Mouse (Mus musculus): Measurements from ENCODE around the gene Cmtm3.
"Not testable (repeated sequence)": the region's sequence is repeated elsewhere in the genome, so short reads cannot be mapped to it uniquely, and the experiment has no call there.

Cmtm3 gene

DNA sequence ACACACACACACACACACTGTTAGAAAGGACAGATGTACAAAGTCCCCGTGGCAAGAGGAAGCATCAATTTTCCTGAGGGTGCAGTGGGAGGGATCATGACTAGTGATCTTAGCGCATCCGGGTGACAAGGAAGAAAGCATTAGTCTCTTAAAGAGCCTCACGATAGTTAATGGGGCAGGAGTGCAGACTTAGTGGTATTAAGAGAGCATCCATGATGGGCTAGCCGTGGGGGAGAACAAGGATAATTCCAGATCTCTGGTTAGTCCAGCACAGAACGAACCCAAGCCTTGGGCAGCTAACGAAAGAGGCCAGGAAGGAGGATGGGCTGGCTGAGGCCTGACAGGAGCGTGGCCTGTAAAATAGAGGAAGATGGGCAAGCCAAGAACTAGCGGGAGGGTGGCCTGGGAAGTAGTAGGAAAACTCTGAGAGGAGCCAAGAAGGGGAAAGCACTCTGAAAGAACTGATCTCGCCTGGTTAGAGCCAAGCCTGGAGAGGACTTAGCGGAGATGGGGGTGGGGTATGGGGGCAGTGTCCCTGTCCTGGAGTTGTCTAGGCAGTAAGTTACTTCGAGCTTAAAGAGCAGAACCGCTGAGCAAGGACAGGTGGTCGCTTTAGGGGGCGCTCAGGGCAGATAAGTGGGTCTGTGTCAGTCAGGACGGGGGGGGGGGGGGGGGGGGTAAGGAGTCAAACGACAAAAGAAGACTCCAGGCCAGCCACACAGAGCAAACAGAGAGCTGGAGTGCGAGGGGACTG is at the start of gene Cmtm3:
Gene Cmtm3, plus strand, starts transcription at position 182 of the 754 bp plus-strand sequence.
- no peak for DNase-seq (ENCODE audit: low spot score)

DNA sequence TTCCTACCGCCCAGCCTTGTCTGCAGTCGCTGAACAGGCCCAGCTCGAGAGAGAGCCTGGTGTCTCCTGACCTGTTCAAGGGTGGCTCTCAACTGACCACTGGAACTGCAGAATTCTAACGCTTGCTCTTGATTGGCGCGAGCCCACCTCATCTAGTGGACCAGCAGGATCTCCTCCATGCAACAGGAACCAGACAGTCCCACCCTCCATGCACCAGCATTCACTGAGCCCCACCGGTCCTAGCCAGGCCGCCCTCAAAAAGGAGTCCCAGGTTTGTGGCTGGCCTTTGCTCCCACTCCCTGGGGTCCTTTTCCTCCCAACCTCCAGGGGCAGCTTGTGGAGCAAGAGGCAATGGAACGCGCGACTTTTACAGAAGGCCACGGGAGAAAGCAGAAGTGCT is 46.1 kb upstream of the Cmtm3 start, which contains the start of gene Cmtm2a:
Gene Cmtm2a, minus strand, starts transcription at position 101 of the 400 bp plus-strand sequence.
- not testable (repeated sequence) for DNase-seq (ENCODE audit: low spot score)

GRCm38 (mm10) chr8:104294396-104294795 is 44.8 kb upstream of the Cmtm3 start:
- no peak for DNase-seq (ENCODE audit: low spot score)

DNA sequence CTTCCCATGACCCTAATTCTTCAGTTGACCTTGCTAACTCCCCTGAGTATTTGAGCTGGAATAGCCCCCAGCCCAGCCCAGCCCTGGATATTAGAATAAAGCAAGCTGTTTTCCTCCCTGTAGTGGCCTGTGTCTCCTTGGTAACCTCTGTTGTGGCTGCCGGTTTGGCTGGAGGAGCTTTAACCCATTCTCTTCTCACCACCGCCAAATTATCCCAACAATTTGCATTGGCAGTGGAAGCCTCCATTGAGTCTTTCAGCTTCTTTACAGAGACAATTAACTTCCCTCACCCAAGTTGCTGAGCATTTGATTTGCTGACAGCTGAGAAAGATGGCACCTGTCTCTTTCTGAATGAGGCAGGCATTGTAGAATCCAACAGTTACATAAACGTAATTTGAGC is 37.6 kb upstream of the Cmtm3 start:
- not testable (repeated sequence) for DNase-seq (ENCODE audit: low spot score)

DNA sequence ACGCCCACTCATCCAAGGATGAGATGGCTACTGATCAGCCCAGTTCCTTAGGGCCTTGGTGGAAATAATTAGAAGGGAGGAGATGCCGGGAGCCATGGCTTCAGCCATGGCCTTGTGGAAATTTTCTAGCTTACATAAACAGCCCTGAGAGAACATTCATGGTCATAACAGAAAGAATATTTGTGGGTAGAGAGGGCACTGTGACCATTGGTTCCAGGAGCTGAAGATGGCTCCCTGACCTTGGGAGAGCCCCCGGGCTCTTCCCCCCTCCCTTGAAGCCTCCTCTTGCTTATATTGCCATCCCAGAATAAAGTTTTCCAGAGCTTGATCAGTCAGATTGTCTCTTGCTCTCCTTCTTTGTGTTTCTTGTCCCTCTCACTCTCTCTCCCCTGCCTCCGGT is 36.7 kb upstream of the Cmtm3 start:
- DNase-seq (ENCODE audit: low spot score): not testable (repeated sequence)

- no peak for DNase-seq (ENCODE audit: low spot score)
Observed at GRCm38 (mm10) chr8:104304962-104305361, 34.2 kb upstream of the Cmtm3 start.

- peak; percentile 10 for DNase-seq (ENCODE audit: low spot score)
Observed at GRCm38 (mm10) chr8:104308341-104308740, 30.9 kb upstream of the Cmtm3 start.

DNA sequence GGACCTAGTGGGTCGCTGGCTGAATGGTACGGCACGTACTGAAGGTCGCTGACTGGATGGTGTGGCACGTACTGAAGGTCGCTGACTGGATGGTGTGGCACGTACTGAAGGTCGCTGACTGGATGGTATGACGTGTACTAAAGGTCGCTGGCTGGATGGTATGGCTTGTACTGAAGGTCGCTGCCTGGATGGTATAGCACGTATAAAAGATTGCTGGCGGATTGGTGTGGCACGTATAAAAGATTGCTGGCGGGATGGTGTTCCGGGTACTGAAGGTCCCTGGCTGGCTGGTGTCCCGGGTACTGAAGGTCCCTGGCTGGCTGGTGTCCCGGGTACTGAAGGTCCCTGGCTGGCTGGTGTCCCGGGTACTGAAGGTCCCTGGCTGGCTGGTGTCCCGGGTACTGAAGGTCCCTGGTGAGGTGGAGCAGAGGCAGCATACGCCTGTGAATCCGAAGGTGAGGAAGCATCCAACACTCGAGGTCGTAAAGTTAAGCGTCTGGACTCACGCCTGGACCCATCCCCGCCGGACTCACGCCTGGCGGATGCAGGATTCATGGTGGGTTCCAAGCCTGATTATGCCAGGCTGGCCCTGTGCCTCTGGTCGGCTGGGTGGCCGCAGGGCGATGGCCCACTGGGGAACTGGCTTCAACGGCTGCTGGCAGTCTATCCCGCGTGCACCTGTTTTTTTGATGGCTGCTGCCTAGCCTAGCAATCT is 29.6 kb upstream of the Cmtm3 start, which contains the start of the genes Gm45711 and Cmtm1:
Gene Gm45711, minus strand, starts transcription at position 641 of the 715 bp plus-strand sequence.
Gene Cmtm1, minus strand, starts transcription at position 705 of the 715 bp plus-strand sequence.
- DNase-seq (ENCODE audit: low spot score): not testable (repeated sequence)

DNA sequence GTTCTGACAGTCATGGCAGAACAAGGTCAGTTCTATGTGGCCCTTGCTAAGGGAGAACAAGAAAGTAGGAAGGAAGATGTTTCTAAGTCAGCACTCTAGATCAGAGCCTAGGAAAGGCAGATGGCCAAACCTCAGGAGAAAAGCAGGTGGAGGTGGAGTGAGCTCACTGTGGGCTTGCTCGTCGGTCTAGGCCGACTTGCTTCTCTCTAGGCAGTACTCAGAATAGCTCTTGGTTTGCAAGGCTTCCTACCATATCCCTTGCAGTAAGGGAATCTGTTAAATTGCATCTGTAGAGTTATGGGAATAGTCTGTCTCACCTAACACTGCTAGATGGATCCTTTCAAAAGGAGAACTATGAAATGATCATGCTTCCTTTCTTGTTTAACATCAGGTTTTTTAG is 27.2 kb upstream of the Cmtm3 start:
- DNase-seq (ENCODE audit: low spot score): not testable (repeated sequence)

GRCm38 (mm10) chr8:104313311-104313710 is 25.9 kb upstream of the Cmtm3 start:
- no peak for DNase-seq (ENCODE audit: low spot score)

- not testable (repeated sequence) for DNase-seq (ENCODE audit: low spot score)
Observed at GRCm38 (mm10) chr8:104321267-104321666, 17.9 kb upstream of the Cmtm3 start, which contains the start of gene Gm11020. Gene Gm11020, plus strand, starts transcription at chr8:104321567.

DNA sequence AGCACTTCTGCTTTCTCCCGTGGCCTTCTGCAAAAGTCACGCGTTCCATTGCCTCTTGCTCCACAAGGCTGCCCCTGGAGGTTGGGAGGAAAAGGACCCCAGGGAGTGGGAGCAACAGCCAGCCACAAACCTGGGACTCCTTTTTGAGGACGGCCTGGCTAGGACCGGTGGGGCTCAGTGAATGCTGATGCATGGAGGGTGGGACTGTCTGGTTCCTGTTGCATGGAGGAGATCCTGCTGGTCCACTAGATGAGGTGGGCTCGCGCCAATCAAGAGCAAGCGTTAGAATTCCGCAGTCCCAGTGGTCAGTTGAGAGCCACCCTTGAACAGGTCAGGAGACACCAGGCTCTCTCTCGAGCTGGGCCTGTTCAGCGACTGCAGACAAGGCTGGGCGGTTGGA is 17.3 kb upstream of the Cmtm3 start, which contains the start of gene Cmtm2b:
Gene Cmtm2b, plus strand, starts transcription at position 301 of the 400 bp plus-strand sequence.
- not testable (repeated sequence) for DNase-seq (ENCODE audit: low spot score)

- DNase-seq (ENCODE audit: low spot score): no peak
Observed at GRCm38 (mm10) chr8:104332665-104333631, 6.3 kb upstream of the Cmtm3 start.

GRCm38 (mm10) chr8:104333786-104334185 is 5.4 kb upstream of the Cmtm3 start:
- DNase-seq (ENCODE audit: low spot score): no peak

DNA sequence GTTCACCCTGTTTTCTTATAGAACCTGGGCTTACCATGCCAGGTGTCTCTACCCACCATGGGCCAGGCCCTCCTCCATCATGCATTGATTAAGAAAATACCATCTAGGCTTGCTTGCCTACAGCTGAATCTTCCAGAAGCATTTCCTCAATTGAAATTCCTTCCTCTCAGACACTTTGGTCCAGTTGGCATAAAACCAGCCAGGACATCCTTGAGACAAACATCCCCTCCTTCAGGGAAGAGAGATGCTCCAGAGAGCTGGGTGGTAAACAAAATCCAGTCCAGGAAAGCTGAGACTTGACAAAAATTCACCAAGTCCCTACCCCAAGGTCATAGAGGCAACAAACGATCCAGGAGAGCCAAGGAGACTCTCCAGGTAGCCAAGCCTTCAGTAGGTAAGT is 5.0 kb upstream of the Cmtm3 start:
- no peak for DNase-seq (ENCODE audit: low spot score)

GRCm38 (mm10) chr8:104336806-104337205 is 2.4 kb upstream of the Cmtm3 start:
- no peak for DNase-seq (ENCODE audit: low spot score)

DNA sequence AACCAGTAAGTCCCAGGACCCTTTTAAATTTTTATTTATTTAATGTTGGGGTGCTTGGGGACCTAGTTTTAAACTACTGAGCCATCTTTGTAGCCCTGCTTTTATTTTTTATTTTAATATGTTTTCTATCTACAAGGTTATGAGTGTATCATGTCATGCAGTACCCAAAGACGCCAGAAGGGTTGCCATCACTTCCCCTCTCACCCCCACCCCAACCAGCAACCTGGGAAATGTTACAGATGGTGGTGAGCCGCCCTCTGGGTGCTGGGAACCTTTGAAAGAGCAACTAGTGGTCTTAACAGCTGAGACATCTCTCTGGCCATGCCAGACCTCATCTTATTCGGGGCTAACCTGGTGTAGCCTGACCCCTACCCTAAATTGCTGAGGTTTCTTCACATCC is 1.3 kb upstream of the Cmtm3 start:
- no peak for DNase-seq (ENCODE audit: low spot score)

- no peak for DNase-seq (ENCODE audit: low spot score)
Observed at GRCm38 (mm10) chr8:104339983-104340232, 698 bp downstream of the Cmtm3 start.

- peak; percentile 85 for DNase-seq (ENCODE audit: low spot score)
Observed at GRCm38 (mm10) chr8:104340233-104341105, 1.3 kb downstream of the Cmtm3 start.

- DNase-seq (ENCODE audit: low spot score): peak; percentile 68
Observed at GRCm38 (mm10) chr8:104341106-104341561, 1.9 kb downstream of the Cmtm3 start.

- DNase-seq (ENCODE audit: low spot score): no peak
Observed at GRCm38 (mm10) chr8:104341678-104342077, 2.5 kb downstream of the Cmtm3 start.
